Mouse (Mus musculus): ENCODE measurements around the gene Fam151a.
"Not testable (repeated sequence)": the region's sequence is repeated elsewhere in the genome, so short reads cannot be mapped to it uniquely, and the experiment has no call there.

The Fam151a gene

GRCm38 (mm10) chr4:106733636-106734035, at the start of gene Fam151a:
Fam151a (plus strand) TSS chr4:106733889.
- no peak for DNase-seq (ENCODE audit: low spot score)

GRCm38 (mm10) chr4:106688636-106689296, 44.9 kb upstream of the Fam151a start:
- peak; percentile 32 for DNase-seq (ENCODE audit: low spot score)

GRCm38 (mm10) chr4:106693841-106694430, 39.8 kb upstream of the Fam151a start:
- DNase-seq (ENCODE audit: low spot score): no peak

GRCm38 (mm10) chr4:106699989-106700388, 33.7 kb upstream of the Fam151a start:
- DNase-seq (ENCODE audit: low spot score): peak; percentile 38

- no peak for DNase-seq (ENCODE audit: low spot score)
Observed at GRCm38 (mm10) chr4:106700798-106701197, 32.9 kb upstream of the Fam151a start.

- no peak for DNase-seq (ENCODE audit: low spot score)
Observed at GRCm38 (mm10) chr4:106703956-106704355, 29.7 kb upstream of the Fam151a start.

- no peak for DNase-seq (ENCODE audit: low spot score)
Observed at GRCm38 (mm10) chr4:106704416-106704815, 29.3 kb upstream of the Fam151a start.

- no peak for DNase-seq (ENCODE audit: low spot score)
Observed at GRCm38 (mm10) chr4:106705096-106705665, 28.5 kb upstream of the Fam151a start.

- no peak for DNase-seq (ENCODE audit: low spot score)
Observed at GRCm38 (mm10) chr4:106707957-106708356, 25.7 kb upstream of the Fam151a start.

GRCm38 (mm10) chr4:106708408-106708807, 25.3 kb upstream of the Fam151a start:
- DNase-seq (ENCODE audit: low spot score): peak; percentile 73

- DNase-seq (ENCODE audit: low spot score): no peak
Observed at GRCm38 (mm10) chr4:106713622-106714021, 20.1 kb upstream of the Fam151a start.

- DNase-seq (ENCODE audit: low spot score): no peak
Observed at GRCm38 (mm10) chr4:106720631-106721030, 13.1 kb upstream of the Fam151a start.

- peak; percentile 24 for DNase-seq (ENCODE audit: low spot score)
Observed at GRCm38 (mm10) chr4:106730814-106731213, 2.9 kb upstream of the Fam151a start, which contains the start of gene Mroh7. Mroh7 (minus strand) TSS chr4:106730925.

- DNase-seq (ENCODE audit: low spot score): not testable (repeated sequence)
Observed at GRCm38 (mm10) chr4:106736884-106737283, 3.2 kb downstream of the Fam151a start.

GRCm38 (mm10) chr4:106737904-106738303, 4.2 kb downstream of the Fam151a start:
- DNase-seq (ENCODE audit: low spot score): no peak

- no peak for DNase-seq (ENCODE audit: low spot score)
Observed at GRCm38 (mm10) chr4:106745862-106746261, 12.2 kb downstream of the Fam151a start.

GRCm38 (mm10) chr4:106747001-106747580, 13.4 kb downstream of the Fam151a start:
- DNase-seq (ENCODE audit: low spot score): no peak

- DNase-seq (ENCODE audit: low spot score): peak; percentile 33
Observed at GRCm38 (mm10) chr4:106749699-106750098, 16.0 kb downstream of the Fam151a start.

GRCm38 (mm10) chr4:106751726-106752125, 18.0 kb downstream of the Fam151a start:
- DNase-seq (ENCODE audit: low spot score): no peak

- DNase-seq (ENCODE audit: low spot score): no peak
Observed at GRCm38 (mm10) chr4:106764166-106764565, 30.5 kb downstream of the Fam151a start.

- DNase-seq (ENCODE audit: low spot score): no peak
Observed at GRCm38 (mm10) chr4:106769306-106769705, 35.6 kb downstream of the Fam151a start.

GRCm38 (mm10) chr4:106772558-106772957, 38.9 kb downstream of the Fam151a start:
- DNase-seq (ENCODE audit: low spot score): no peak

- not testable (repeated sequence) for DNase-seq (ENCODE audit: low spot score)
Observed at GRCm38 (mm10) chr4:106775767-106776166, 42.1 kb downstream of the Fam151a start.

Data from yolk sac, embryonic 10.5 days (tissue).